Mouse (Mus musculus) neural tube, embryonic 12.5 days (tissue): ENCODE data around the gene E130309D02Rik. TPM values are rescaled to one million over a fixed set of nuclear protein-coding genes. Genes with fewer than 3 reads are reported as not detected.
A peak's percentile ranks its signal among the peaks of the same experiment; 100 is the strongest.

ENCODE experiments used
- ATAC-seq: fragments of 200-750 bp; cut with Nextera tagmentation; 2 replicates; pipeline ENCODE4 v1.8.0; 2017; ENCODE audit warnings: low read depth, mild to moderate bottlenecking, moderate TSS enrichment, moderate library complexity; ENCODE audit not compliant: low FRiP score
- H3K27ac ChIP-seq: fragments of 300-500 bp; sonication (generic); 2 replicates; pipeline ENCODE4 v1.5.1; 2016
- H3K27me3 ChIP-seq: fragments of 300-500 bp; sonication (generic); replicated peaks from 2 replicates; pipeline ENCODE4 v1.6.1; 2016; ENCODE audit warnings: mild to moderate bottlenecking
- H3K36me3 ChIP-seq: fragments of 300-500 bp; sonication (generic); 2 replicates; pipeline ENCODE4 v1.6.1; 2016; ENCODE audit warnings: mild to moderate bottlenecking
- H3K4me1 ChIP-seq: fragments of 300-500 bp; sonication (generic); 2 replicates; pipeline ENCODE4 v1.6.1; 2016
- H3K4me2 ChIP-seq: fragments of 300-500 bp; sonication (generic); replicated peaks from 2 replicates; pipeline ENCODE4 v1.6.1; 2016; ENCODE audit warnings: mild to moderate bottlenecking
- H3K4me3 ChIP-seq: fragments of 300-500 bp; sonication (generic); 2 replicates; pipeline ENCODE4 v1.5.1; 2016
- H3K9ac ChIP-seq: fragments of 300-500 bp; sonication (generic); 2 replicates; pipeline ENCODE4 v1.6.1; 2016; ENCODE audit warnings: mild to moderate bottlenecking
- H3K9me3 ChIP-seq: fragments of 300-500 bp; sonication (generic); 2 replicates; pipeline ENCODE4 v1.6.1; 2016; ENCODE audit warnings: mild to moderate bottlenecking
- WGBS: fragments of 180-500 bp; shearing (Covaris S2); methylation state at CpG from one replicate; pipeline ENCODE4 v1.1.7; 2016; 5-methylcytosine and 5-hydroxymethylcytosine counted together
- polyA plus RNA-seq: library from polyadenylated mRNA; unstranded; fragments of >200 nt; fragmentation: Nextera tagmentation; extraction: Ambion mirVana; gene quantifications from 2 replicates; pipeline ENCODE4 v1.2.1, GENCODE M21; 2016

The E130309D02Rik gene
- polyA plus RNA-seq, 1 experiment from 2014 or later: 57.4 TPM

DNA sequence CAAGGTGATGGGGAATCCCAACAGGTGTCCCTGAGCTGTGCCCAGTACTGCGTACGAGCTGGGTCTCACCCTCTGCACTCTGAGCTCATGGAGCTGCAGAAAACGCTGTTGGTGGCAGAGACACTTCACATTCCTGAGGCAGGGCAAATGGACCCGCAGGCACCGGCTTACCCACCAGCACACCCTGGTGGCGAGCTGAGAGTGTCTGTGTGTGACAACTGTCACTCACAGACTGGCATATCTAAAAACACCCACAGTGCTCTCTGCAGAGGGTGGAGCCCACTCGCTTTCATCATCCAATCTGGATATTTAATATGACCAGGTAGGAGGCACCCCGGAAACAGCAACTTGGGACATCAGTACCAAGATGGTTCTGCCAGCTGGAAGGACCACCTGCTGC, 13.9 kb downstream of the E130309D02Rik start:
- Histone ChIP-seq H3K36me3 (peaks cover 84% of the 10 kb centered on the region), H3K4me3 (no peak overlapping the region), H3K27ac (no peak overlapping the region), H3K27me3 (no peaks in the 10 kb centered on the region), H3K4me1 (no peaks in the 10 kb centered on the region; the same call in 1 of the 2 replicates), H3K9ac (no peak overlapping the region), H3K4me2 (no peak overlapping the region), H3K9me3 (no peaks in the 10 kb centered on the region)
- no peak for ATAC-seq
- WGBS: 85% methylated on average over 8 of the region's 8 CpGs

DNA sequence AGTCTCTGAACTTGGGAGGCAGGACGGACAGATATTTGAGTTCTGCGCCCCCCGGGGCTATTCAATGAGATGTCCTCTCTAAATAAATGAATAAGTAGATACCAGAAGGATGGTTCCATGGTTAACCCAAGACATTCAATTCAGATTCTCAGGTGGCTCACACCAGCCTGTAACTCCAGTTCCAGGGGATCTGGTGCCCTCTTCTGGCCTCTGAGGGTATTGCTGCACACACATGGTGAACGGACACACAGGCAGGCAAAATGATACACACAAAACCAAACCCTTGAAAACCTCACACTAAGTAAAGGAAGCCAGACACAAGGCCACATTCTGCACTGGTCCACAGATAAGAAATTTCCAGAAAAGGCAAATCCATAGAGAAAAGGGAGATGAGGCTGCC, 15.5 kb downstream of the E130309D02Rik start:
- no peak overlapping the region for H3K9ac ChIP-seq
- no peak for ATAC-seq
- no peak overlapping the region for H3K4me2 ChIP-seq
- no peak overlapping the region for H3K4me3 ChIP-seq
- peaks cover 3% of the 10 kb centered on the region for H3K27me3 ChIP-seq
- no peak overlapping the region for H3K27ac ChIP-seq
- WGBS: 93% methylated on average over 4 of the region's 4 CpGs
- peaks cover 68% of the 10 kb centered on the region for H3K36me3 ChIP-seq
- no peaks in the 10 kb centered on the region for H3K9me3 ChIP-seq
- H3K4me1 ChIP-seq: no peaks in the 10 kb centered on the region; the same call in 1 of the 2 replicates

DNA sequence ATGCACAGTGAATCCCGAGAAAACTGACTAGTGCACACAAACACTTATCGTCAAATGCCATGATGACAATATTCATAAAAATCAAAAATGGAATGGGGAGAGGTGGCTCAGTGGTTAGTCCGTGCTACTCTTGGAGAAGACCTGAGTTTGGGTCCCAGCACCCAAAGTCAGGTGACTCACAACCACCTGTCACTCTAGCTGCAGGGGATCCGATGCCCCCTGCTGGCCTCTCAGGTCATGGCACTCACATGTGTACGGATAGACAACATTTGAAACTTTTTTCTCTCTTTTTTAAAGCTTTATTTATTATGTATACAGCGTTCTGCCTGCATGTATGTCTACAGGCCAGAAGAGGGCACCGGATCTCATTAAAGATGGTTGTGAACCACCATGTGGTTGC, 16.8 kb downstream of the E130309D02Rik start:
- Histone ChIP-seq H3K4me1 (peaks cover 5% of the 10 kb centered on the region), H3K9me3 (no peaks in the 10 kb centered on the region), H3K27ac (no peak overlapping the region), H3K36me3 (peaks cover 57% of the 10 kb centered on the region), H3K4me3 (no peak overlapping the region), H3K27me3 (peaks cover 16% of the 10 kb centered on the region), H3K9ac (no peak overlapping the region), H3K4me2 (no peak overlapping the region)
- no peak for ATAC-seq
- 93% methylated on average over 7 of the region's 7 CpGs for WGBS

DNA sequence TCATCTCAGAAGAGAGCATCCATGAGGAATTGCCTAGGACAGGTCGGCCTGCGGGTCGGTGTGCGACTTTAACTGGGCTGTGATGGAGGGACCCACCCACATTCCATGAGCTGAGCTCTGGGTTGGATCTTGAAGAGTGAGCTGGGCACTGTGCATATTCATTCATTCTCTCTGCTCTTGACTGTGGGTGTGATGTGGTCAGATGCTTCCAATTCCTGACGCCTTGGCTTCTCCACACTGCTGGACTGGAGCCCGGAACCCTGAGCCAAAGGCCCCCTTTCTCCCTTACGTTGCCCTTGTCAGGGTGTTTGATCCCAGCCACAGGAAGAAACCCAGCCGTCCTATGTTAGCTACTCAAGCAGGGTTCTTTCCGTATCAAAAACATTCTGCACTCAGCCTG, 17.2 kb downstream of the E130309D02Rik start:
- H3K27me3 ChIP-seq: peaks cover 20% of the 10 kb centered on the region
- no peak overlapping the region for H3K9ac ChIP-seq
- H3K9me3 ChIP-seq: no peaks in the 10 kb centered on the region
- no peak overlapping the region for H3K4me3 ChIP-seq
- H3K4me1 ChIP-seq: peaks cover 9% of the 10 kb centered on the region
- no peak for ATAC-seq
- peaks cover 53% of the 10 kb centered on the region for H3K36me3 ChIP-seq
- no peak overlapping the region for H3K4me2 ChIP-seq
- 96% methylated on average over 9 of the region's 9 CpGs for WGBS
- no peak overlapping the region for H3K27ac ChIP-seq

DNA sequence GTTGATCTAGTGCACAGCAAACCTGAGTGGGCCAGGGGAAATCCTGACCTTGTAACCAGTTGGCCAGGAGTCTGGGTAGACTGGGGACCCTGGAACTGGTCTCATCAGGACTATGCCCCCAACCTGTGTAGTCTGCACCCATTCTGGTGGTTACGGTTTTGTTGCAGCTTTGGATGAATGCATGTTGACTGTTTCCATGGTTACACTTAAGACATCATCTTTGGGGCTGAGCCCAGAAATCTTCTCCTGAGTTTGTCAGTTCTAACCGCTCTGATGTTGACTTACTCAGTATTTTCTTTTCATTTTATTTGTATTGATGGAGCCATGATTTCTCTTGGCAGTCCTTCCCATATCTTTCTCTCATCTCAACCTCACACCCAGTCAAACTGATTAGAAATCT, 19.8 kb downstream of the E130309D02Rik start:
- Histone ChIP-seq H3K9me3 (no peaks in the 10 kb centered on the region), H3K36me3 (peaks cover 27% of the 10 kb centered on the region), H3K27me3 (peaks cover 46% of the 10 kb centered on the region), H3K27ac (no peak overlapping the region), H3K4me3 (no peak overlapping the region), H3K9ac (no peak overlapping the region), H3K4me1 (peaks cover 9% of the 10 kb centered on the region), H3K4me2 (no peak overlapping the region)
- WGBS: 95% methylated on average over 2 of the region's 2 CpGs
- ATAC-seq: no peak

DNA sequence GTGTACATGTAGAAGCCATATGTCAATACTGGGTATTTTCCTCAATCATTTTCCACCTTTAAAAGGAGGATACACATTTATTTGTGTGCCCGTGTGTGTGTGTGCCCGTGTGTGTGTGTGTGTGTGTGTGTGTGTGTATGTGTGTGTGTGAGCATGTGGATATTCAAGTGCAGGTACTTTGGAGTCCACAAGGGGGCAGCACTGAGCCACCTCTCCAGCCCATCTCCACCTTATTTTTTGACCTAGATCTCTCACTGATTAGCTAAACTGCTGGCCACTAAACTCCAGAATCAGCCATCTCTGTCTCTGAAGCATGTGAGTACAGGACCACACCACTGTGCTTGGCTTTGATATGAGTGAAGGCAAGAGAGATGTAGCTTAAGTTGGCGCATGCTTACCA, 20.3 kb downstream of the E130309D02Rik start:
- H3K4me1 ChIP-seq: peaks cover 9% of the 10 kb centered on the region
- no peak overlapping the region for H3K27ac ChIP-seq
- 87% methylated on average over 3 of the region's 3 CpGs for WGBS
- no peaks in the 10 kb centered on the region for H3K9me3 ChIP-seq
- H3K9ac ChIP-seq: no peak overlapping the region
- ATAC-seq: no peak
- no peak overlapping the region for H3K4me3 ChIP-seq
- peaks cover 51% of the 10 kb centered on the region for H3K27me3 ChIP-seq
- no peak overlapping the region for H3K4me2 ChIP-seq
- H3K36me3 ChIP-seq: peaks cover 22% of the 10 kb centered on the region

DNA sequence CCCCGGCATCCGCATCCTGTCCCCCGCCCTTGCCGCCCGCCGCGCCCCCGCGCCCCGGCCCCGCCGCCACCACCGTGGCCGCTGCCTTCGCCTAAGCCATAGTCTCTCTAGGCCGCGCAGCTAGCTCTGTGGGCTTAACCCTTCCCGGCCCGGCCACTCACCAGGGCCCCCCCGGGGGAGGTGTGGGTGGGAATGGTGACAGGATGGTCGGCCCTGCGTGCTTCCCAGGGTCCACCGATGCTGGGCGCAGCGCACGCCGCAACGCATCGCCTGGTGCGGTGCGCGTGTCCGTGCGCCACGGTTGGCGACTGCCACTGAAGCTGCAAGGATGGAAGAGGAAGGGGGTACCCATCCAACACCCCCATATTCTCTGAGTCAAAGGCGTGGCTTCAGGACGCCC, 21.8 kb downstream of the E130309D02Rik start, which contains the start of gene Zfp853:
Gene Zfp853 (minus strand): TSS at position 220 of the 400 bp plus-strand sequence.
- Histone ChIP-seq H3K4me1 (peaks cover 12% of the 10 kb centered on the region), H3K27ac (no peak within 1 kb of the TSS), H3K27me3 (peaks cover 66% of the 10 kb centered on the region), H3K36me3 (peaks cover 8% of the 10 kb centered on the region), H3K9me3 (no peaks in the 10 kb centered on the region), H3K4me2 (peak within 1 kb of the TSS; percentile 64), H3K9ac (peak within 1 kb of the TSS; percentile 45; the same call in 1 of the 2 replicates), H3K4me3 (peak within 1 kb of the TSS; percentile 31)
- no peak for ATAC-seq
- 10% methylated on average over 30 of the region's 38 CpGs for WGBS

DNA sequence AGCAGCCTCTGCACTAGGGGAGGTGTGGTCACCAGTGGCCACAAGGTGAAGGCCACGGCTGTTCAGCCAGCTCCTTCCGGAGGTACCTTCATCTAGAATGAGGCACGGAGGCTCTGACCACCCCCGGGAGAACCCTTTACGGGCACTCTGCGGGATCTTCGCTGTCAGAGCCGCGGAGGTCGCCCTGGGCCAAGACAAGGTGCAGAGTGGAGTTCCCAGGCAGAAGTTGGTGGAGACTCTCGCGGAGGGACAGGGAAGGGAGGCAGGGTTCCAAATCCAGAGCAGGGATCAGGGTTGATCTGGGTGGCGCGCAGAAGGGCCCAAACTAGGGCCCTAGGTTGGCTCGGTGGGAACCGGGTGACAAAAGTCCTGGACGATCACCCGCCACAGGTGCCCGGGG, 22.3 kb downstream of the E130309D02Rik start:
- Histone ChIP-seq H3K4me3 (peak overlapping the region; percentile 31), H3K27ac (no peak overlapping the region), H3K9me3 (no peaks in the 10 kb centered on the region), H3K4me1 (peaks cover 18% of the 10 kb centered on the region), H3K36me3 (peaks cover 3% of the 10 kb centered on the region), H3K27me3 (peaks cover 71% of the 10 kb centered on the region), H3K9ac (peak overlapping the region; percentile 45; the same call in 1 of the 2 replicates), H3K4me2 (peak overlapping the region; percentile 64)
- 2% methylated on average over 19 of the region's 19 CpGs for WGBS
- no peak for ATAC-seq

DNA sequence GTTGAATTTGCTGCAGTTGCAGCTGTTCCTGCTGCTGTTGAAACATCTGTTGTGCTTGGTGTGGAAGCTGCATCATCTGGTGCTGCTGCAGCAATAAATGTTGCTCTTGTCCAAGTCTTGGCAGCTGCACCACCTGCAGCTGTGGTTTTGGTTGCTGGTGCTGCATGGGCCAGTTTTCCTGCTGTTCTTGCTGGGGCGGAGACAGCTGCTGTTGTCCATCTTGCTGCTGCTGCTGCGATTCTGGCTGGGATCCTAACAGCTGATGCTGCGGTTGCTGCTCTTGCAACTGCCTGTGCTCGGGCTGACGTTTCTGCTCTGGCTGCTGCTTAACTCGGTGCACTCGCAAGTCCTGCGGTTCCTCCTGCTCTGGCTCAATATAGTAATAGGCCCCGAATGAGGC, 25.9 kb downstream of the E130309D02Rik start:
- H3K9me3 ChIP-seq: no peaks in the 10 kb centered on the region
- H3K9ac ChIP-seq: no peak overlapping the region
- H3K4me1 ChIP-seq: peaks cover 21% of the 10 kb centered on the region
- no peaks in the 10 kb centered on the region; the same call in 1 of the 2 replicates for H3K36me3 ChIP-seq
- ATAC-seq: no peak
- H3K4me3 ChIP-seq: no peak overlapping the region
- peaks cover 97% of the 10 kb centered on the region for H3K27me3 ChIP-seq
- H3K4me2 ChIP-seq: no peak overlapping the region
- 77% methylated on average over 9 of the region's 9 CpGs for WGBS
- H3K27ac ChIP-seq: no peak overlapping the region

DNA sequence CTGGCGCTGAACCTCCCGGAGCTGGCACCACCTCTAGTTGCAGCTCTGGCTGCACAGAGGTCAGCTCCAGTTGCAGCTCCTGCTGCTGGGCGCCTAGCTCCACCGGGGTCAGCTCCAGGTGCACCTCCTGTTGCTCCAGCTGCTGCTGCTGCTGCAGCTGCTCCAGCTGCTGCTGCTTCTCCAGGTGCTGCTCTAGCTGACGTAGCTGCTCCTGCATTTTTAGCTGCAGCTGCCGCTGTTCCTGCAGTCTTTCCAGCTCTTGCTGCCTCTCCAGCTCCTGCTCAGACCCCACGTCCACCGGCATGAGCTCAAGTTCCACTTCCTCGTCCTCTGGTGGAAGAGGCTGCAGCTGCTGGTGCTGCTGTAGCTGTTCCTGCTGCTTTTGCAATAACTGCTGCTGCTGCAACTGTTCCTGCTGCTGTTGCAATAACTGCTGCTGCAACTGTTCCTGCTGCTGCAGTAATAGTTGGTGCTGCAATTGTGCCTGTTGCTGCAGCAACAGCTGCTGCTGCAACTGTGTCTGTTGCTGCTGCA, 26.7 kb downstream of the E130309D02Rik start:
- Histone ChIP-seq H3K4me3 (0 out of 2 replicates have a peak overlapping the region, but pooled peaks have one; percentile 15), H3K27ac (no peak overlapping the region), H3K9me3 (no peaks in the 10 kb centered on the region), H3K27me3 (peaks cover 89% of the 10 kb centered on the region), H3K4me1 (peaks cover 16% of the 10 kb centered on the region), H3K4me2 (peak overlapping the region; percentile 45), H3K9ac (0 out of 2 replicates have a peak overlapping the region, but pooled peaks have one; percentile 14), H3K36me3 (no peaks in the 10 kb centered on the region; the same call in 1 of the 2 replicates)
- ATAC-seq: no peak
- 12% methylated on average over 9 of the region's 9 CpGs for WGBS

DNA sequence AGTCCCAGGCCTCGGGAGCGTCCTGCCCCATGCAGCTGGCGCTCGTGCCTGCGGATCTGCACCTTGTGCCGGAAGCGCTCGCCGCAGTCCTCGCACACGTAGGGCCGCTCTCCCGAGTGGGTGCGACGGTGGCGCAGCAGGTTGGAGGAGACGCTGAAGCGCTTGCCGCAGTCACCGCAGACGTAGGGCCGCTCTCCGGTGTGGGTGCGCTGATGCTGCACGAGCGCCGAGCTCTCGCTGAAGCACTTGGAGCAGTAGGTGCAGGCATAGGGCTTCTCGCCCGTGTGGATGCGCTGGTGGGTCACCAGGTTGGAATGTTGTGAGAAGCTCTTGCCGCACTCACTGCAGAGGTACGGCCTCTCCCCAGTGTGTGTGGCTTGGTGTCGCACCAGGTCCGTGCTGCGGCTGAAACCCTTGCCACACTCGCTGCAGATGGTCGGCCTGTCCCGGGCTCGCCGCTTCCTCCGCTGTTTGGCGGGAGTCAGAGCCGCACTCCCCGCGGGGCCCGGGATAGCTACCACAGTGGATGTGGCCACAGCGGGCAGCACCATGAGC, 27.3 kb downstream of the E130309D02Rik start:
- Histone ChIP-seq H3K4me2 (peak overlapping the region; percentile 45), H3K4me1 (peaks cover 12% of the 10 kb centered on the region), H3K36me3 (no peaks in the 10 kb centered on the region; the same call in 1 of the 2 replicates), H3K27ac (no peak overlapping the region), H3K27me3 (peaks cover 83% of the 10 kb centered on the region), H3K4me3 (peak overlapping the region; percentile 15), H3K9ac (0 out of 2 replicates have a peak overlapping the region, but pooled peaks have one; percentile 14), H3K9me3 (no peaks in the 10 kb centered on the region)
- ATAC-seq: no peak
- WGBS: 3% methylated on average over 48 of the region's 48 CpGs

DNA sequence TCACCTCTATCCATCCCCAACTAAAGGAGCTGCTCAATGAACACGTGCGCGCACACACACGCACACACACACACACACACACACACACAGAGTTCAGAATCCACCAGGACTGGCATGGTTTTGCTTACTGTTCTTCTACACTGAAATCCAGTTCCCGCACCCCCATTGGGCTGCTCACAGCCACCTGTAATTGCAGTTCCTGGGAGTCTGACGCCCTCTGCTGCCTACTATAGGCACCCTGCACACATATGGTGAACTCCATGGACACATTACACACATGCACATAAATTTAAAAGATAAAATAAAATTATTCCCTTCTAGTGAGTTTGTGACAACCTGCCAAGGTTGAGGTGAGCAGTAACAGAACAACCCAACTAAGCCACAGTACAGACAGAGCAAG, 30.4 kb downstream of the E130309D02Rik start:
- no peak for ATAC-seq
- Histone ChIP-seq H3K4me1 (peaks cover 12% of the 10 kb centered on the region), H3K27ac (no peak overlapping the region), H3K4me2 (no peak overlapping the region), H3K9me3 (no peaks in the 10 kb centered on the region), H3K36me3 (no peaks in the 10 kb centered on the region; the same call in 1 of the 2 replicates), H3K9ac (no peak overlapping the region), H3K27me3 (peaks cover 52% of the 10 kb centered on the region), H3K4me3 (no peak overlapping the region)
- WGBS: 53% methylated on average over 6 of the region's 6 CpGs

DNA sequence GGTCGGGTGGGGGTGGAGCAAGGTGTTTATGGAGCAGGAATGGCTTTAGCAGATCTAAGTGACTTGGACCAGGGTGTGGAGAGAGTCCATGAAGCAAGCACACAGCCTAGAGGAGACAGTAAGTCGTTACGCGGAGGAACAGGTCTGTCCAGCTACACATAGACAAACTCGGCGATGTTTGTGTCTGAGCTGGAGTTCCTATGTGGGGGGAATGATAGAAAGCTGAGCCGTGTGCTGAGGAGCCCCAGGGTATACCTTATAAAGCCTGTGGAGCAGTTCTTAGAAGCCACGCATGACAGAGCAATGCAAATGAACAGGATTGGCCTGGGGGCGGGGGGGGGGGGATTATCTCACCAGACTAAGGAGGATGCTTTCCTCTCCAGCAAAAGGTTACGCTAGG, 35.9 kb downstream of the E130309D02Rik start:
- no peaks in the 10 kb centered on the region for H3K36me3 ChIP-seq
- no peaks in the 10 kb centered on the region for H3K27me3 ChIP-seq
- no peak for ATAC-seq
- H3K27ac ChIP-seq: no peak overlapping the region
- no peak overlapping the region for H3K4me2 ChIP-seq
- H3K4me1 ChIP-seq: no peaks in the 10 kb centered on the region
- WGBS: 52% methylated on average over 10 of the region's 10 CpGs
- no peaks in the 10 kb centered on the region for H3K9me3 ChIP-seq
- no peak overlapping the region for H3K4me3 ChIP-seq
- H3K9ac ChIP-seq: no peak overlapping the region
